Mouse (Mus musculus) G1E (cell line): ENCODE results near the gene Bglap. TPM values are rescaled to one million over a fixed set of nuclear protein-coding genes. Genes with fewer than 3 reads are reported as not detected.
"Not testable (repeated sequence)": the region's sequence is repeated elsewhere in the genome, so short reads cannot be mapped to it uniquely, and the experiment has no call there.

Experiments
- ATAC-seq: 2 replicates; pipeline ENCODE4 v1.8.0; 2016; ENCODE audit warnings: mild to moderate bottlenecking; ENCODE audit not compliant: insufficient number of reproducible peaks, poor library complexity, low FRiP score, severe bottlenecking; ENCODE audit errors: extremely low read depth
- DNase-seq: peaks from one replicate; pipeline ENCODE4 v3.0.0; 2012; ENCODE audit warnings: low spot score
- H3K27me3 ChIP-seq: 2 replicates; pipeline ENCODE4 v1.6.1; 2012; ENCODE audit warnings: mild to moderate bottlenecking, low read length, inconsistent platforms; ENCODE audit not compliant: insufficient read depth
- H3K36me3 ChIP-seq: replicated peaks from 2 replicates; pipeline ENCODE3; 2012; ENCODE audit warnings: mild to moderate bottlenecking, inconsistent platforms
- H3K4me1 ChIP-seq: 2 replicates; pipeline ENCODE4 v1.6.1; 2012; ENCODE audit warnings: low read depth, low read length, inconsistent platforms, mixed read lengths; ENCODE audit not compliant: insufficient read depth
- H3K4me3 ChIP-seq: 2 replicates; pipeline ENCODE4 v1.5.1; 2012; ENCODE audit warnings: low read depth, mild to moderate bottlenecking, inconsistent platforms, low read length, moderate library complexity, mixed read lengths
- H3K9me3 ChIP-seq: replicated peaks from 2 replicates; pipeline ENCODE4 v1.6.1; 2012; ENCODE audit warnings: inconsistent platforms
- CTCF ChIP-seq: IDR thresholded peaks from 2 replicates; pipeline ENCODE4 v1.5.1; 2012; ENCODE audit warnings: low read depth, low read length, inconsistent platforms, mixed read lengths
- GATA1 ChIP-seq: IDR thresholded peaks from 2 replicates; pipeline ENCODE4 v1.6.1; 2012; ENCODE audit warnings: borderline replicate concordance, low read length, inconsistent platforms, mixed read lengths
- GATA2 ChIP-seq: IDR thresholded peaks from 2 replicates; pipeline ENCODE4 v1.6.1; 2012; ENCODE audit warnings: low read depth, low read length, inconsistent platforms, borderline replicate concordance
- POLR2AphosphoS5 ChIP-seq: IDR thresholded peaks from 2 replicates; pipeline ENCODE4 v1.6.1; 2012; ENCODE audit warnings: low read depth, low read length, inconsistent platforms; ENCODE audit not compliant: insufficient replicate concordance
- TAL1 ChIP-seq: conservative IDR thresholded peaks from 2 replicates; pipeline ENCODE4 v1.6.1; 2012; ENCODE audit warnings: low read depth, low read length, inconsistent platforms, mixed read lengths
- polyA plus RNA-seq: library from polyadenylated mRNA; stranded (reverse); fragments of >175 nt; gene quantifications from 2 replicates; pipeline ENCODE4 v1.2.3, GENCODE M21; 2012
- total RNA-seq, 2 experiments: library from RNA; stranded (forward) in 1 of 2; stranded (reverse) in 1 of 2; fragments of 200-1000 nt in 1 of 2; fragments of >200 nt in 1 of 2; fragmentation: Nextera tagmentation in 1 of 2; gene quantifications; 2 replicates each; pipeline ENCODE4 v1.2.3; 2014 to 2017

Bglap gene
- total and polyA plus RNA-seq, 3 experiments, result not detected

DNA sequence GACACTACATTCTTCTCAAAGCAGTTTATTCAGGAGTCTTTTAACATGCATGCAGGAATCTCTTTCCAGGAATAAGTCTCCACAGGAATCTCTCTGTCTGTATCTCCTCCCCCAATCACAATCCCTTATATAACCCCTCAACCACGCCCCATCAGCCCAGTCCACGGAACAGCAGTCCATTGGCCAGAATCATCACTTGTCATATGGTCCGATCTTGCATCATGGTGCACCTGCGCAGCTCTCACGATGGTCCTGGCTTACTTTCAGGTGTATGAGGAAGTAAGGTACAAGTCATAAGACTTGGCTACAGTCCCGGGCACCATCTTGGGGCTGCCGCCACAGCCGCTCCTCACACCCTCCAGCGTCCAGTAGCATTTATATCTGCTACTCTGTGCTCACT, 11.6 kb downstream of the Bglap start, which contains the start of gene Bglap3:
Gene Bglap3 (minus strand): TSS at position 101 of the 400 bp plus-strand sequence.
- ATAC-seq, H3K4me3 ChIP-seq, H3K36me3 ChIP-seq, DNase-seq, H3K4me1 ChIP-seq: not testable (repeated sequence)
- peaks cover 32% of the 10 kb centered on the region for H3K27me3 ChIP-seq
- H3K9me3 ChIP-seq, result peaks cover 28% of the 10 kb centered on the region

DNA sequence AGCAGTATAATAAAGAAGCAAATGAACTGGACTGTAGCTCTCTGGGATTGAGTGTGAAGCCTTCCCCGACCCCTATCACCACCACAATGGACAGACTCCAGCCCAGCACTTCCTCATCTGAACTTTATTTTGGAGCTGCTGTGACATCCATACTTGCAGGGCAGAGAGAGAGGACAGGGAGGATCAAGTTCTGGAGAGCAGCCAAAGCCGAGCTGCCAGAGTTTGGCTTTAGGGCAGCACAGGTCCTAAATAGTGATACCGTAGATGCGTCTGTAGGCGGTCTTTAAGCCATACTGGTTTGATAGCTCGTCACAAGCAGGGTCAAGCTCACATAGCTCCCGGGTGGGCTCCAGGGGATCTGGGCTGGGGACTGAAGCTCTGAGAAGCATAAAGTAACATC, 15.8 kb downstream of the Bglap start:
- not testable (repeated sequence) for H3K4me3 ChIP-seq, DNase-seq, H3K36me3 ChIP-seq, ATAC-seq
- Histone ChIP-seq H3K27me3 (peaks cover 27% of the 10 kb centered on the region), H3K9me3 (peaks cover 28% of the 10 kb centered on the region), H3K4me1 (peaks cover 16% of the 10 kb centered on the region)

DNA sequence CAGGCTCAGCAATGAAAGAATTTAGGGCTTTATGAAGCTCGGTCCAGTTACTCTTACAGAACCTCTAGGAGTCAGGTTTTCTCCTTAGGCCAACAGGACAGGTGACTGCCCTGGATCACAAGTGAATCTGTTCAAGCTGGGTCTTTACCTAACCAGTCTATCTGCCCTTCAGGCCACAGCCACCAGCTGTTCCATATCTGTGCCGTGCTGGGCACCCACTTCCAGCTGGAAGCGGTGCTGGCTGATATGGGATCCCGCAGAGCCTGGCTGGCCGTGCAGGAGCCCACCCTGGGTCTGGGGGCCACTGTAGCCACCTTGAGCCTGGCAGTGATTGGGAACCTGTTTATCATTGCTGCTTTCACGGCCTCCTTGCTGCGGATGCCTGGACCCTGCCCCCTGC, 16.7 kb downstream of the Bglap start:
- Histone ChIP-seq H3K9me3 (peaks cover 28% of the 10 kb centered on the region), H3K36me3 (peaks cover 16% of the 10 kb centered on the region)
- not testable (repeated sequence) for ATAC-seq

DNA sequence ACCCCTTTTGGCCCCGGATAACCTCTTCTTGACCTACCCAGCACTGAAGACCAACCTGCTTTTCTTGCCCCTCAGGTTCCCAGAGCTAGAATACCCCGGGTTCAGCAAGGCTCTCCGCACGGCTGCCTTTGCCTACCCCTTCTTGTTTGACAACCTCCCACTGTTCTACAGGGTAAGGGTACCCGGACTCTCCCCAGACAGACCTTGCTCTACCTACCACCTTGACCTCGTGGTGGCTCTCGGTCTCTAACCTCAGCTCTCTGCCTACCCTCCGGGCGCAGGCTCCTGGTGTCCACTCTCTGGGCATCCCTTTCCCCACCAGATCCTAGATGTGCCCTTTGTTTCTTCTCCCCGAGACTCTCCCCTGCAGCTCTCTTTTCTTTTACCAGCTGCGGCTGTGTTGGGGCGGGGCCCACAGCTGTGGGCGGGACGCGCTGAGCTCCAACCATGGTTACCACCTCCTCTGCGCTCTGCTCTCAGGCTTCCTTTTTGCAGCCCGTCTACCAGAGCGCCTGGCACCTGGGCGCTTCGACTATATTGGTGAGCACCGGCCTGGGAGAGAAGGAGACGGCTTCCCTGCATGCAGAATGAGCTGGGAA, 17.3 kb downstream of the Bglap start:
- Histone ChIP-seq H3K9me3 (peaks cover 27% of the 10 kb centered on the region), H3K4me1 (peaks cover 27% of the 10 kb centered on the region), H3K36me3 (peaks cover 22% of the 10 kb centered on the region), H3K27me3 (peaks cover 24% of the 10 kb centered on the region)
- ATAC-seq, result peak; percentile 28; the same call in 1 of the 2 replicates
- not testable (repeated sequence) for DNase-seq, H3K4me3 ChIP-seq

More for the DNA sequence above, 16.7 kb downstream of the Bglap start:
- peaks cover 24% of the 10 kb centered on the region for H3K27me3 ChIP-seq
- DNase-seq, H3K4me3 ChIP-seq: not testable (repeated sequence)
- peaks cover 23% of the 10 kb centered on the region for H3K4me1 ChIP-seq

DNA sequence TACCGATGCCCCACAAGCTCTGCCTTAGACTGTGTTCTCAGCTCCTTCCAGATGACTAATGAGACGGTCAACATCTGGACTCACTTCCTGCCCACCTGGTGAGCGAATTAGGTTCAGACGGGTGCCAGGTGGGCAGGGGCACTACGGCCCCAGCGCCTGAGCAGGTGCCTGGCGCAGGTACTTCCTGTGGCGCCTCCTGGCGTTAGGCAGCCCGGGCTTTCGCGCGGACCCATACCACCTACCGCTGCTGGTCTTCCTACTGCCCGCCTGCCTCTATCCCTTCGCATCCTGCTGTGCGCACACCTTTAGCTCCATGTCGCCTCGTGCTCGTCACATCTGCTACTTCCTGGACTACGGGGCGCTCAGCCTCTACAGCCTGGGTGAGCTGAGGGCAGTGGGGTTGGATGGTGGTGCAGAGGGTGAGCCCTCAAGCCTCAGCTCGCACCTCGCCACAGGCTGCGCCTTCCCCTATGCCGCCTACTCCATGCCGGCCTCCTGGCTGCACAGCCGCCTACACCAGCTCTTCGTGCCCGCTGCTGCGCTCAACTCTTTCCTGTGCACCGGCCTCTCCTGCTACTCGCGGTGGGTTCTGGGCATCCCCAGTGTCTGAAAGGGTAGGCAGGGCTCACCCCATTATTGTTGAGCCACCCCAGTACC, 18.4 kb downstream of the Bglap start:
- Histone ChIP-seq H3K36me3 (peaks cover 33% of the 10 kb centered on the region), H3K27me3 (peaks cover 20% of the 10 kb centered on the region), H3K4me3 (no peak overlapping the region), H3K9me3 (peaks cover 18% of the 10 kb centered on the region), H3K4me1 (peaks cover 32% of the 10 kb centered on the region)
- no peak for DNase-seq
- no peak for ATAC-seq
- TF ChIP-seq POLR2AphosphoS5 (no peak), GATA1 (no peak), CTCF (no peak), TAL1 (no peak), GATA2 (no peak)

DNA sequence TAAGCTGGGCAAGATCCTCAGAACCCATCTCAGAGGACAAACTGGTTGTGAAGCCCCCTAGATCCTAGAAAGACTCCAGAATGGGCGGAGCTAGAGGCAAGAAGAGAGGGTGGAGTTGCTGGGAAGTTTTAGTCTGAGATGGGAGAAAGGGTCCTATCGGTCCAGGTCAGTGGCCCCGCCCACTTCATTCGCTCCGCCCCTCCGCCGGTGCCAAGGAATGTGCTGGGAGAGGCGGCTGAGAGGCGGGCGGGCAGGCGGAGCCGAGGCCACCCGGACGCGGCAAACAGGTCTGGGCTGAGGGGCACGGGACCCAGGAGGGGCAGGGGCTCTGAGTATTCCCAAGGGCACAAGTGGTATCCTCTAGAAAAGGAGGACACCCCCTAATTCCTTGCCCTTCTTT, 19.9 kb downstream of the Bglap start, which contains the start of gene Paqr6:
Gene Paqr6 (plus strand): TSS at position 248 of the 400 bp plus-strand sequence.
- H3K4me3 ChIP-seq, result no peak within 1 kb of the TSS
- H3K27me3 ChIP-seq, result peaks cover 13% of the 10 kb centered on the region
- no peak for DNase-seq
- H3K9me3 ChIP-seq, result peaks cover 6% of the 10 kb centered on the region
- TF ChIP-seq POLR2AphosphoS5, result no peak
- TF ChIP-seq CTCF, result no peak
- TF ChIP-seq TAL1, result no peak
- TF ChIP-seq GATA1, result no peak
- TF ChIP-seq GATA2, result no peak
- H3K36me3 ChIP-seq, result peaks cover 48% of the 10 kb centered on the region
- H3K4me1 ChIP-seq, result peaks cover 38% of the 10 kb centered on the region
- ATAC-seq, result no peak

DNA sequence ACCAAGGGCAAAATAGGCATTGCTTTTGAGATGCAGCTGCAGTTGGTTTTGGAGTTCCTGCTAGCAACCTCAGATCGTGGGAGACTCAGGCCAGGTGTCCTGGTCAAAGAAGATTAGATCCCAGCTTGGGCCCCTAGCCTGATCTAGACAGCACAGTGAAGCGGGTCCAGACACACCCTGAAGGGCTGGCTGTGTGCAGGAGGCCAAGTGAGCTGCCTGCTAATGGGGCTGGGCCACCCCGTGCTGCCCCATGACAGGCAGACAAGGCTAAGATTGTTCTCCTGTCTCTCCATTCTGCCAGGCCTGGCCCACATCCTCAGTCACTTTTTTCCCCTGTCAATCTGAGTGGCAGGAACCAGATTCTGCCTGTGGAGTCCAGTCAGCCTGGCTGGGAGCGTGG, 20.6 kb downstream of the Bglap start:
- Histone ChIP-seq H3K27me3 (peaks cover 11% of the 10 kb centered on the region; the same call in 1 of the 2 replicates), H3K4me1 (peaks cover 41% of the 10 kb centered on the region), H3K9me3 (peaks cover under 1% of the 10 kb centered on the region; the same call in 1 of the 2 replicates), H3K4me3 (no peak overlapping the region), H3K36me3 (peaks cover 54% of the 10 kb centered on the region)
- no peak for TF ChIP-seq TAL1
- no peak for TF ChIP-seq POLR2AphosphoS5
- TF ChIP-seq CTCF, result no peak
- TF ChIP-seq GATA2, result no peak
- no peak for TF ChIP-seq GATA1
- DNase-seq (no peak), ATAC-seq (no peak)
